Mouse (Mus musculus): ENCODE results near the gene Trak1.

- TF ChIP-seq CTCF (conservative IDR thresholded peaks at IDR 0.05 in 1 of 2, IDR thresholded peaks at IDR 0.05 in 1 of 2; ENCODE audit: low read depth in 2 of 2, low read length in 2 of 2) = no peak
- no peak for TF ChIP-seq ZMIZ1 (IDR thresholded peaks at IDR 0.05; ENCODE audit: low read depth, low read length)
- TF ChIP-seq ZKSCAN1 (IDR thresholded peaks at IDR 0.05; ENCODE audit: borderline replicate concordance, low read depth, low read length) = no peak
- no peak for TF ChIP-seq USF1 (IDR thresholded peaks at IDR 0.05; ENCODE audit: low read depth, low read length)
- TF ChIP-seq CHD1 (IDR thresholded peaks at IDR 0.05; ENCODE audit: low read depth, low read length) = no peak
Observed at GRCm38 (mm10) chr9:121506478-121507180, 209.3 kb downstream of the Trak1 start.
